Mouse (Mus musculus): ENCODE data around the gene Rarres2. TPM values are rescaled to one million over a fixed set of nuclear protein-coding genes. Genes with fewer than 3 reads are reported as not detected.
A peak's percentile ranks its signal among the peaks of the same experiment; 100 is the strongest.

Gene Rarres2
- total RNA-seq (2014; fragmentation: Nextera tagmentation) (not detected in 2 replicates), total RNA-seq (2017) (0.05 TPM in 1 of 2 replicates, not detected in the other)

DNA sequence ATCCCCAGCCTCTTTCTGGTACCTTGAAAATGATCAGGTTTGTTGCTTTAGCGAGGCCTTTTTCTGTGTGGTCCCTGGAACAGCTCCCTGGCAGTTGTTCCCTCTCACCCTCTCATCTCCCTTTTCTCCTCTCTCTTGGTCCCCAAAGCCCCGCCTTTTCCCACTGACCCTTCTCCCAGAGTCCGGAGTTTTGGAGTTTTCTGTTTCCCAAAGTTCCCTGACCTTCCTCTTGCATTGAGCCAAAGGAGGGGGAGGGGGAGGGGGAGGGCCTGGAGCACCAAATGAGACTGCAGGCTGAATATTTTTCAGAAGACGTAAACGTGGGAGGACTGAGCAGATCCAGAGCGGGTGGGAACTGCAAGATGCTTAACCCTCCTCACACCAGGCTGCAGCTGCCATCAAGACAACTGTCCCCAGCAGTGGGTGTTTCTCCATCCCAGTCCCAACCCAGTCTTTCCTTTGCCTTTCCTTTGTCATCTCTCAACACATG lies at the start of gene Rarres2:
Gene Rarres2, minus strand, starts transcription at position 218 of the 490 bp plus-strand sequence.
- ATAC-seq (replicated peaks; ENCODE audit: low FRiP score, low TSS enrichment, poor library complexity, severe bottlenecking) = no peak

DNA sequence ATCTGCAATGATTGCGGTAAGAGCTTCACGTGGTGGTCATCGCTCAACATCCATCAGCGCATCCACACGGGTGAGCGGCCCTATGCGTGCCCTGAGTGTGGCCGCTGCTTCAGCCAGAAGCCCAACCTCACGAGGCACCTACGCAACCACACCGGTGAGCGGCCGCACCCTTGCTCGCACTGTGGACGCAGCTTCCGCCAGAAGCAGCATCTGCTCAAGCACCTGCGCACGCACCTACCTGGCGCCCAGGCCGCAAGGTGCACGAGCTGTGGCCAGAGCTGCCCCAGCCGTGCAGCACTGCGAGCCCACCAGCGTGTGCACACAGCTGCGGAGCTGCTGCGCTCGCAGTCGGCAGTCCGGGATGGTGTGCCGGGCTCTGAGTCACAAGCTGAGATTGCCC lies 47.4 kb upstream of the Rarres2 start:
- no peak for ATAC-seq (replicated peaks; ENCODE audit: low FRiP score, low TSS enrichment, poor library complexity, severe bottlenecking)

DNA sequence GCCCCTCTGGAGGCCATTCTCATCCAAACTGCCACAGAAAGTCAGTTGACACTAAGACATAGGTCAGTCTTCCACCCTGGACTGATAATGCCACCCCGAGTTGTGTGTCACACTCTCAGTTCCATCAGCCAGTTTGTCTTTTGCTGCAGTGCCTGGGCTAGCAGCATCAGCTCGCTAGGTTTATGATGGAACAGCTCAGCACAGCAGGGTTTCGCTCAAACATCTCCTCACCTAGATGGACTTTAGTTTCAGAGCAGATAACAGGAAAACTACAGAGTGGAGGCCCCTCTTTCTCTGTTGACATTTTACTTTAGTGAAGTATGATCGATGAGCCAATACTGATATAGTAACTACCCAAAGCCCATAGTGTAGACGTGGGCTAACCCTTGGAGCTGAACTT lies 42.2 kb upstream of the Rarres2 start:
- ATAC-seq (replicated peaks; ENCODE audit: low FRiP score, low TSS enrichment, poor library complexity, severe bottlenecking) = no peak

DNA sequence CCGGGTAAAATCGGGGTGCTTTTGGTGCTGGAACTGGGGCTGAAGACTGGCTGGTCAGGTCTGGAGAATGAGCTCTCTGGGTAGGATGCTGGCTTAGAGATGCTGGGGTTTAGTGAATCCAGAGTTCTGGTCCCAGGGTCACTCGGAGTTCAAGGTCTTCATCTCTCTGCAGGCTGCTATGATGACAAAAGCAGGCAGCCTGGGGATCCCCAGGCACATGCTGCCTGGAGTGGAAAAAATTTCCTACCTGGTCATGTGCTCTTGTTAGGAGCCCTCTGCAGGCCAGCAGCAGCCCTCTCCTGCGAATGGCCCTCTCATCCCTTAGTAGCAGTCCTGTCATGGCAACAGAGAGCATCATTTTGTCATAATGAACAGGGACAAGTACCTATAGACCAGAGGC lies 40.9 kb upstream of the Rarres2 start:
- no peak for ATAC-seq (replicated peaks; ENCODE audit: low FRiP score, low TSS enrichment, poor library complexity, severe bottlenecking)

DNA sequence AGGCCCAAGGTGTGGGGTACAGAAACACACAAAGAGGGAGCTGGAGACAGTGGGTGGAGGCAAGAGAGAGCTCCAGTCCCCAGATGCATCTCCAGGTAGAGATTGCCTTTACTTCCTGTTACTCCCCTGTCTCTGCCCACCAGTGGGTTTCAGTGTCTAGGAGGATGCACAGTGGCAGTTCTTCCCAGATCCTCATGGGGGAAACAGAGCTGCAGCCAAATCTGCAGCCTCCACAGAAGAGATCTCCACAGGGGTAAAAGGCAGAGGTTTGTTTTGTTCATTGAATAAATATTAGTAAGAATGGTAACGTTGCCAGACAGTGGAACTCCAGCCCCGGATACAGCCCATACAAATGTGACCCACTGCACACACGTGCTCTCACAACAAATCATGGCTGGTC lies 38.1 kb upstream of the Rarres2 start:
- ATAC-seq (replicated peaks; ENCODE audit: low FRiP score, low TSS enrichment, poor library complexity, severe bottlenecking) = no peak

DNA sequence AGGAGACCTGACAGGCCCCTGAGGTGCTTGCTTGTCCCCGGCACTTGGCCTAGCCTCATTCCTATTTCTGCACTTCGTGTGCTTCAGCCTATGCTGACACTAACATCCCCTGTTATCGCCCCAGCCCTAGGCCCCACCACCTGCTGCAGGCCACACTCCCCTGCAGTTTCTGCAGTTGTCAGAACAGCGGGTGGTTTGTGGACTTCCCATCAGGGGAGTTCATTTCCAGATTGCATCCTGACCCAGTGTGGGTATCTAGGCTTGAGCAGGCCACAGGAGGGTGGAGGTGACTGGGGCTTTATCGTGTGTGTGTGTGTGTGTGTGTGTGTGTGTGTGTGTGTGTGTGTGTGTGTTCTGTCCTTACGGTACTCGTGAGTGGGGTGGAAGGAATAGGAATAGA lies 36.9 kb upstream of the Rarres2 start:
- ATAC-seq (replicated peaks; ENCODE audit: low FRiP score, low TSS enrichment, poor library complexity, severe bottlenecking) = peak; percentile 75

DNA sequence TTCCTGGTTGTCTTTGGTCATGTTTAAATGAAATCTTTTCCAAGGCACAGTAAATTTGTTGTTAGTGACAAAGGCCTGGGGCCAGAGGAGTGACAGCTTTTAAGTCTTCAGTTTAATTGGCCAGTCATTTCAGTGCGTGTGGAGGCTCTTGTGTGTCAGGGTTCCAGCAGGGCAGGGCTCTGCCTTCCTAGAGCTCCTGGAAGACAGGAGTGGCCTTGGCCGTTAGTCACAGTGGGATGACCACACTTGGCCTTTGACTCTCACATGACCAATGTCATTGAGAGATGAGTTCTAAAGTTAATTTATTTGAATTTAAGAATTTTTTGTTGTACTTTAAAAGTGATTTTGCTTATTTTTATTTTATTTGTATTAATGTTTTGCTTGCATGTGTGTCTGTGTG lies 35.5 kb upstream of the Rarres2 start:
- ATAC-seq (replicated peaks; ENCODE audit: low FRiP score, low TSS enrichment, poor library complexity, severe bottlenecking) = no peak

DNA sequence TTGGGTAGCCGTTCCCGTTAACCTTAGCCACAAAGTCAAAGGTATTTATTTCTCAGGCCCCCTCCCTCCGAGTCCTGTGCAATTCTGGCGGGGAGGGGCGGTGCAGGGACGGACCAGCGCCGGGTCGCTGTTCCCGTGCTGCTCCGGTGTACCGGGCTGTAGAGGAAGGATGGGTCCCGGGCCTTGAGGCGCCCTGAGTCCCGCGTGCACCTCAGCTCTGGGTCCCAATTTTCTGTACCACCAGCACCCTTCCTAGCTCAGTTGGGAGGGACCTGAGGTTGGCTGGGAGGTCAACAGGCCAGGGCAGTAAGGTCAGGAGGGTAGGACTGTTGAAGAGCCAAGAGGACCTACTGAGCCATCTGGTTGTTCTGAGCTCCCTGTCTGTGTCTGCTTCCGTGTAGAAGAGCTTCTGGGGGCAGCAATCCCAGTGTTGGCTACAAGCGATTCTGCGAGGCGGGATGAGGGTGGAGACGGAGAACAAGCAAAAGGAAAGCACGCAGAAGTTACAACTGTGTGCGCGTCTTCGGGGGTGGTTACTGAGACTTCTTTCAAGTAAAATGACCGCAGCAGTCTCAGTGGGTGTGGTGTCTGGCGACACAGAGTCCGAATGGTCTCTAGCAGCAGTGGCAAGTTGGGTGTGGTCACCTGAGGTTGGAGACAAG lies 29.6 kb upstream of the Rarres2 start:
- ATAC-seq (replicated peaks; ENCODE audit: low FRiP score, low TSS enrichment, poor library complexity, severe bottlenecking) = peak; percentile 39

DNA sequence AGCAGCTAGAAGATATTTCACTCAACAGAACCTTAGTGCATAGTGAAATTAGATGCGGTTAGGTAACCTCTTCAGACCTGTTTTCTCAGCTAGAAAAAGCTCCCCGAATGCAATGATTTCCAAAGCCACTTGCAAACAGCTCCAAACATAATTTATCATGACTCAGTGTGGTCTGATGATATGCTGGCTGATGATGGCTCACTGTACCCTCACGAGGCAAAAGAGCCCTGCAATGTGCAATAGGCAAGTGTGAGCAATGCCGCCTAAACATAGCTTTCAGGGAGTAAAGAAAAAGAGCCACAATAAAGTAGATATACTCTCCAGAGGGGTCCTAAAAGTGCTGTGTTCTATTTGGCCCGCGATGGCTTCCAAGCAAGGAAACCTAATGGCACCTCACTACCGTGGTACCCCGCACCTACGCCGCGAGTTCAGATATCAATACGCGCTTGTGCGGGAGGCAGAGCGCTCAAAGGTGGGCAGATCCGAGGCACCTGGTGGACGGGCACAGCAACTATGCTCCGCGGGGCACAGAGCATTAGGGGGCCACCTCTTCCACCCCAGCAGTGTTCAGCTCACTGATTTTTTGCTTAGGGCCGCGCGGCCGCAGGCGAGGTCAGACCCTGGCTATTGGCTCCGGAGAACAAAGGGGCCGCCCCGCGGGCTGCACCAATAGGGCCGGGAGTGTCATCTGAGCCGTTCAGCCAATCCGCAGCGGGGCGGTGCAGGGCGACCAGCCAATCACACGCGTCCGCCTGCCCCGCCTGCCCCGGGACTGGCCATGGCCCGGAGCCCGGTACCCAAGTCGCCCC lies 28.9 kb upstream of the Rarres2 start, which contains the start of gene Zfp775:
Gene Zfp775, plus strand, starts transcription at position 793 of the 809 bp plus-strand sequence.
- ATAC-seq (replicated peaks; ENCODE audit: low FRiP score, low TSS enrichment, poor library complexity, severe bottlenecking) = peak; percentile 99

DNA sequence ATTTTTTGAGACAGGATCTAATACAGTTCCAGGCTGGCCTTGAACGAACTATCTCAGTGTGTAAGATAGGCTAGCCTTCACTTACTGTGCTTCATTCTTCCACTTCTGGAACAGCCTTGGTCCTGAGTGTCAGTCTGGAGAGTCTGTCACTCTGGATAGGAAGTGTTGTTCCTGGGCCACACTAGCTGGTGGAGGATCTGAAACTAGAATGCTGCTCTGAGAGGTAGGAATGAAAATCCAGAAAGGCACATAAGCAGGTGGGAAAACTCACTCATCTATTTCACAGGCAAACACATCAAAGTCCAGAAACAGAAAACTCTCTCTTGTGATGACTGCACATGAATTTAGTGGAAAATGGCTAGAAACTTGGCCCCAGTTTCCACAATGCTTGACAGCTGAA lies 28.0 kb upstream of the Rarres2 start:
- ATAC-seq (replicated peaks; ENCODE audit: low FRiP score, low TSS enrichment, poor library complexity, severe bottlenecking) = no peak

DNA sequence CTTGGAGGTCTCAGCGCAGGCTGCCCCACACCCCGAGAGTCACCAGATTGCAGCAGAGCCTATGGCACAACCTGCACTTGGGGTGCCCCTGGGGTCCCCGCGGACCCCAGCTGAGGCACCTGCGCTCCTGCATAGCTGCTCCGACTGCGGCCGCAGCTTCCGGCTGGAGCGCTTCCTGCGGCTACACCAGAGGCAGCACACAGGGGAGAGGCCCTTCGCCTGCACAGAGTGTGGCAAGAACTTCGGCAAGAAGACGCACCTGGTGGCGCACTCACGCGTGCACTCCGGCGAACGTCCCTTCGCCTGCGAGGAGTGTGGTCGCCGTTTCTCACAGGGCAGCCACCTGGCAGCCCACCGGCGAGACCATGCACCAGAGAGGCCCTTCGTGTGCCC lies 24.6 kb upstream of the Rarres2 start:
- ATAC-seq (replicated peaks; ENCODE audit: low FRiP score, low TSS enrichment, poor library complexity, severe bottlenecking) = no peak

DNA sequence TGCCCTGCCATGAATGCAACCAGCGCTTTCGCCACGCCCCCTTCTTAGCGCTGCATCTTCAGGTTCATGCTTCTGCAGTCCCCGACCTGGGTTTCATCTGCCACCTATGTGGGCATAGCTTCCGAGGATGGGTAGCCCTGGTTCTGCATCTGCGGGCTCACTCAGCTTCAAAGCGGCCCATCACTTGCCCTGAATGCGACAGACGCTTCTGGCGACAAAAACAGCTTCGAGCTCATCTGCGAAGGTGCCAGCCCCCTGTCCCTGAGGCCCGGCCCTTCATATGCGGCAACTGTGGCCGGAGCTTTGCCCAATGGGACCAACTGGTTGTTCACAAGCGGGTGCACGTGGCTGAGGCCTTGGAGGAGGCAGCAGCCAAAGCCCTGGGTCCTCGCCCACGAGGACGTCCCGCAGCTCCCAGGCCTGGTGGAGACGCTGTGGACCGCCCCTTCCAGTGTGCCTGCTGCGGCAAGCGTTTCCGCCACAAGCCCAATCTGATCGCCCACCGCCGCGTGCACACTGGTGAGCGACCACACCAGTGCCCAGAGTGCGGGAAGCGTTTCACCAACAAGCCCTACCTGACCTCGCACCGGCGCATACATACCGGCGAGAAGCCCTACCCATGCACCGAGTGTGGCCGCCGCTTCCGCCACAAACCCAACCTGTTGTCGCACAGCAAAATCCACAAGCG lies 24.1 kb upstream of the Rarres2 start:
- ATAC-seq (replicated peaks; ENCODE audit: low FRiP score, low TSS enrichment, poor library complexity, severe bottlenecking) = no peak

DNA sequence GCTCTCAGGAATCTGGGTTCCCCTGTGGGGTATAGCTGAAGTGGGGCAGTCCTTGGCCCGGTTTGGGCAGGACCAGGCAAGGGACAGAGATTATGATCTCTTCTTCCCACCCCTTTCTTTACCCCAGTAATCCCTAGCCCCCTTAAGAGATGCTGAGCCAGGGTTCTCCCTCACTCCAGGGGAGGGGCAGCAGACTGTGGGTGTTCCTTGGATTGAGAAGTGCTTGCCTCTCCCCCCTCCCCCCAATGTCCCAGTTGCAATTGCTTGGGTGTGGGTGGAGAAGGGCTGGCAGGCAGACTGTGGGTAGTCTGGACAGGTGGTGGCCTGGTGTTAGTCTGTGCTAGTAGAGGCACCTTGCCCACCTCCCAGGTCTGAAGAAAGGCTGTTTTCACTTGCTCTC lies 22.7 kb upstream of the Rarres2 start:
- no peak for ATAC-seq (replicated peaks; ENCODE audit: low FRiP score, low TSS enrichment, poor library complexity, severe bottlenecking)

DNA sequence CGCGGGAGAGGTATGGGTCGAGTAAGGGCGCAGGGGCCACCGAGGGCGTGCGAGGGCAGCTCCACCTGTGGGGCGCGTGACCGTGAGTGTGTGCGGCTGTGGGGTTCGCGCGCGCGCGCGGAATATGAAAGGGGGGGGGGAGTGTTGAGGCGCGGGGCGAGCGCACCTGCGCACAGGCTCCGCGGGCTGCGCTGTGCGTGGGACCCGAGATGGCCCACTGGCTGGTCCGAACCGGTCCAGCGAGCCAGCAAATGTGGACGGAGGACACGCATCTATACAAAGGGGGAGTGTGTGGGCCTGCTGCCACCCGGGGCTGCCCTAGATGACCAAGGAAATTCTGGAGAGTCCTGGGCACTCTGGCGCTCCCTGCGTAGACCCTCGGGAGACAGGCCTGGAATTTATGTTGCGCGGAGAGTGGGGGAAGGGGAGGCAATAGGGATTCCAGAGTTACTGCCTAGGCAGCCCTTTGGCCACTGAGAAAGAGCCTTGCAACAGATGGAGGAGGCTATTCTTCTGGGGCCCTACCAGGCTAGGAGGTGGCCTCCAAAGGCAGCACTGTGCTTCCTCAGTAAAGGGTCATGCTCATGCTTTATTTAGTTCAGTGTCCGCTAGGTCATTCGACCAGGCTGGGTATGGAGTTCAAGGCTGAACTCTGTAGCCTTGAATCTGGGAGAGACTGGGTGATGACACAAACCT lies 21.6 kb upstream of the Rarres2 start:
- ATAC-seq (replicated peaks; ENCODE audit: low FRiP score, low TSS enrichment, poor library complexity, severe bottlenecking) = peak; percentile 18

DNA sequence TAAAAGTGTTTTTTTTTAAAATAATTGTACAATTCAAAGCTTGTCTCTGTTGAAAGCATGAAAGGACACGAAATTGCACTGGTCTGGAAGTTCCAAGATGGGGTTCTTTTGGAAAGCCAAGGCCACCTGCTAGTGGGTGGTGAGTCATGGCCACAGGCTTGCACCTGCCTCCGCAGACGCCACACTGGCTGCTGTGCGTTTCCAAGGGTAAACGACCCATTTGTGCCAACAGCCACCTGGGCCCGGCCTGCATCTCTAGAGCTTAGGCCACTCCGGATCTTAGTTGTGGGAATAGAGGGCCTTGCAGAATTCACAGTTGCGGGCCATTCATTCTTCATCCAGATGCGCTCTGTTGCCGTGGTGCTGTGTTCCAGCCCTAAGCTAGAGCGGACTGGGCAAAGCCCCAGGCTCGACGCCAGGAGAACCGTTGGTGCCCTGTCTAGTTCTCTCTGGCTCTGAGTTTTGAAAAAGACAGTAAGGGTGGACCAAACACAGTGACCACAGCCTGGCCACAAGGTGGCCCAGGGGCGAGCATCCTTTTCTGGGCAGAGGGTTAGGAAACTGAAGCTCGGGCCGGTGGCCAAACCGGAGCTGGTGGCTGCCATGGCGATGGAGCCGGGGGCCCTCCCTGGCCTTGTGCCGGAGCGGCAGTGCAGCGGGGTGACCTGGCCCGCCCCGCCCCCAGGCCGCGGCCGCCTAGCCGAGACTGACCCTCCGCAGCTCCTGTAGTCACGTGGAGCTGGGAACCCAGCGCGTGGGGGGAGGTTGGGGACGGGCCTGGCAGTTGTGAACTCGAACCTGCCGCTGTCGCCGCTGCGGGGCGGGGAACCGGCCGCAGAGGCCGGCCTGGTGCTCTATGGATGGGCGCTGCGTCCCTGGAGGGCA lies 20.8 kb upstream of the Rarres2 start, which contains the start of the genes Repin1 and Gm44965:
Gene Repin1, plus strand, starts transcription at position 726 of the 885 bp plus-strand sequence.
Gene Gm44965, plus strand, starts transcription at position 784 of the 885 bp plus-strand sequence.
- peak; percentile 82 for ATAC-seq (replicated peaks; ENCODE audit: low FRiP score, low TSS enrichment, poor library complexity, severe bottlenecking)

DNA sequence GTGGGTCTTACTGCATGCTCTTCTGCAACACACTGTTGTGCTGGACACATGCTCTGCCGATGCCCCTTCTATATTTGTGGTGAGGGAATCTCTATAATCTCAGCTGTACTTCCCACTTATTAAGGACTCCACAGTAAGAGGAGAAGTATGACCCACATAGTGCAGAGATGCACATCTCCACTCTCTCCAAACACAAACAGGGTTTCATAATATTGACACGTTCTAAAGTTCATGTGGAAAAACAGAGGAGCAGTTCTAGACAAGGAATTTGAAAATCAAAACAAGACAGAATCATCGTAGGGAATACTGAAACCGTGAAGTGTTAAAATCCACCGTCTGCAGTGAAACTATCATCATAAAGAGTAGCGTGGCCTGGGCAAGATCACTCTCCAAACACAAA lies 19.3 kb upstream of the Rarres2 start:
- ATAC-seq (replicated peaks; ENCODE audit: low FRiP score, low TSS enrichment, poor library complexity, severe bottlenecking) = no peak

DNA sequence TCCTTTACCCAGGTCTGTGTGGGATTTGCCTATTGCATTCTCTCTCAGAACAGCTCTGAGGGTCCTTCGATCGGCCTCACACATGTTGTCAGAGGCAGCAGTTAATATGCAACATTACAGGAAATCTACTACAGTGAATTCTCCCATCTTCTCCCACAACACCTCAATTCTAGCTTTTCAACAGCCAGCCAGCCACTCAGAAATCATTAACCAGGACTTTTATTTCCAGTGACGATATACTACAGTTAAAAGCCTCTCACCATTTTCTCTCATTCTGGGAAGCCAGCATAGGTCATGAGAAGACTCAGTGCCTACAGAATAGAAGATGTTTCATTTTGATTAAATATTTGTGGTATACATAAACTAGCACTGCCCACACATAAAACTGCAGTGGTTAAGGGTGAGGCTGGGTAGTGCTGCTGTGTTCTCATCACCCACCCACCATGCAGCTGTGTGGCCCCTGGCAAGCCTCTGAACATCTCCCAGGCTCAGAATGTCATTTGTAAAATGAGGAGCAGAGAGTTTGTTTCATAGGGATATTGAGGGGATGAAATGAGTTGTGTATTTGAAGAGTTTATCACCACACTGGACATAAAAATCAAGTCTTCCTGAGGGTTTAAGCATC lies 18.7 kb upstream of the Rarres2 start:
- no peak for ATAC-seq (replicated peaks; ENCODE audit: low FRiP score, low TSS enrichment, poor library complexity, severe bottlenecking)

DNA sequence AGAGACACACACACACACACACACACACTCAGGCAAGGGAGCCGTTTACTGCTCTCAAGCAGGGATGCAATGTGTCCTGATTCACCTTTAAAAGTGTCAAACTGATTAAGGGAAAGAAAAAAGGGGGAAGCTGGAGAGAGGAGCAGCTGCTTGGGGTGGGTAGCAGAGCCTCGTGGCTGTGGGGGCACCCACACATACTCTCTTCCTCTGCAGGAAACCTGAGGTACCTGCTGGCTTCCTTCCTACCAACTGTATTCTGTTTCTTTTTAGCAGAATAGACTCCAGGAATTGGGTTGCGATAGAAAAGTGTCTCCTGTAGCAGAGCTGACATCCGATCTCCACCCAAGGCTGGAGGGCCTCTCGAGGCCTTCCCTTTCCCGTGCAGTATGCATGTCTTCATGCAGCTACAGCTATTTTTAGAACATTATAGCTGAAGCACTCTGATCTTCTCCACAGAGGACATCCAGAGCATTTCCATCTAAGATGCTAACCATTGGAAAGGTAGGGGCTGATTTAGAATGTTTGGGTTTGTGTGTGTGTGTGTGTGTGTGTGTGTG lies 16.7 kb upstream of the Rarres2 start, which contains the start of gene Gm45021:
Gene Gm45021, plus strand, starts transcription at position 417 of the 557 bp plus-strand sequence.
- no peak for ATAC-seq (replicated peaks; ENCODE audit: low FRiP score, low TSS enrichment, poor library complexity, severe bottlenecking)
